Mouse (Mus musculus) olfactory bulb, adult 2 months (tissue): Measurements from ENCODE around the gene Eif4e2.

Experiments
- CTCF ChIP-seq: fragments of 200-500 bp; IDR thresholded peaks from 2 replicates; pipeline ENCODE4 v1.5.1; 2012; ENCODE audit warnings: low read depth, mild to moderate bottlenecking, low read length, moderate library complexity; ENCODE audit not compliant: insufficient read depth
- POLR2A ChIP-seq: fragments of 200-500 bp; IDR thresholded peaks from 2 replicates; pipeline ENCODE4 v1.6.1; 2012; ENCODE audit warnings: mild to moderate bottlenecking, low read depth, low read length, moderate library complexity; ENCODE audit not compliant: insufficient read depth

DNA sequence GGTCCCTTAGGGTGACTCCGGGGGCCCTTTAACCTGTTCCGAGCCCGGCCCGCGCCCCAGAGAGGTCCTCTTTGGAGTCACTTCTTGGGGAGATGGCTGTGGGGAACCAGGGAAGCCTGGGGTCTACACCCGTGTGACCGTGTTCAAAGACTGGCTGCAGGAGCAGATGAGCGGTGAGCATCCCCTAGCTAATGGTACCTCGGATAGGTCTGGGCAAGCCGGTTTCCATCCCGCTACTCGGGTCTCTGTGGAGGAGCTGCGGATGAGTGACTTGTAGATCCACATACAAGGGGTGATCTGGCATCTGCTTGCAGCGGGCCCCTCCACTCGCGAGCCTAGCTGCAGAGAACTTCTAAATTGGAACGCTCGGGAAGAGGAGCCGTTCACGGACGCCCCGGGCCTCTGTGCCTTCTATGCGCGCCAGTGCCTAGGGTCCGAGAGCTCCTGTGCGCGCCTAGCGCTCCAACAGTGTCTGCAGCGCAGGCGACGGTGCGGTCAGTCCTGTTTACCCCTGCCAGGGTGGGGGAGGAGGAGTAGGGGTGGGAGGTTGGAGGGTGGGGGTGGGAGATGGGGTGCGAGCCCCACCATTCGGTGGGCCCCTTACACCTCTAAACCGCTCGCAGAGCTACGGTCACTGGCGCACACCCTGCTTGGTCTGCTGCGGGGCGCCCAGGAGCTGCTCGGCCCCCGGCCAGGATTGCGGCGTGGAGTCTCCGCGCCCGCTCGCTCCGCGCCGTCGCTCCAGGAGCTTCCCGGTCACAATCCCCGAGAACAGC, 27.3 kb upstream of the Eif4e2 start:
- TF ChIP-seq POLR2A = no peak
- TF ChIP-seq CTCF = no peak
